Mouse (Mus musculus): ENCODE measurements at regions not wholly inside any gene's neighbourhood (a gene's known extent, or its start where the extent isn't known, plus 50 kb on each side); places are given as distances from the start of the nearest gene placed in this dataset.
"Not testable (repeated sequence)": the region's sequence is repeated elsewhere in the genome, so short reads cannot be mapped to it uniquely, and the experiment has no call there.

DNA sequence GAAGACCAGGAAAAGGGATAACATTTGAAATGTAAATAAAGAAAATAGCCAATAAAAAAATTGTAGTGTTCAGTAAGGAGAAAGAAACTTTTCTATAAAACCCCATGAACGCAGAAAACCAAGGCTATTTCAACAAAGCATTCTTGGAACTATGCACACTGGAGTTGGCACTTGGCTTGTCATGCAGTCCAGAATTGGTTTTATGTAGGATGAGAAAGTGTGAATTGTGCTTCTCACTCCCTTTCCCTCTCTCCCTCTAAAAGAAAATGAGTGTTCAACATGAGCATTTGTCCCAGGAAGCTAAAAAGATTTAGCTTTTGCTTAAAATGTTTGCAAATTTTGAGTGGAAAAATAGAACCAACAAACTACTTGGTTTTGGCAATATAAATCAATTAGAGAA, 841.6 kb upstream of the Adam24 start:
- no peak for DNase-seq (ENCODE audit: extremely low read depth, low read depth)

DNA sequence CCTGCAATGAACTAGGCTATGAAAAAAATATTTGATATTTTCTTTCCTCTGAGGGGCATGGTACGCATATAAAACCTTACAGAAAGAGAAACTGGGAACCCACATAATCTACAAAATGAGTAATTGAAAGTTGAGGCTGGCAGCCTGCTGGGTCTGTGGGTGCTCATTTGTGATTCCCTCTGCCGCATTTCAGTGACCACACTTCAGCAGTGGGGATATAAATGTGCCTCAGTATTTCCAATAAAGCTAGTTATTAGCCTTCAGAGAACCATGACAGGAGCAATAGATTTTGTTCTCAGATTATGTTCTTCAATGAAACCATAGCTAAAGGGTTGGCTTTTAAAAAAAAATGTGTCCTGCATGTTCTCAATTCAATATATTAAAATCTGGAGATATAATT, 828.0 kb upstream of the Adam24 start:
- DNase-seq (ENCODE audit: extremely low read depth, low read depth): no peak

DNA sequence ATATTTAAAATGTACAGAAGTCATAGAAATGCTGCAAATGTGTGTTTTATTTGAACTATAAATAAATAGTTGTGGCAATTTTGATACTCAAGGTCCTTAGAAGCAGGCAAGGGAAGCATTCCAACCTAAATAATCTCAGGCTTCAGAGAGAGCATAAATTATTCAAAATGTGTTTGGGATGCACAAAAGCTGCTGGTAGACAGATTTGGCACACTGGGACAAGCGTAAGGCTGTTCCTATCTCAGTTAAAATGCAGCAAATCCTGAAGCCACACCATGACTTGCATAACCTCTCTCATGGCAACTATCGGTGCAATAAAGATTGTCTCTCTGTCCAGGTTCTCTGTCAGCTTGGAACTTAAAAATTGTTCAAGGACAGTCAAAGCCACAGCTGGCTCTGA, 812.3 kb upstream of the Adam24 start:
- no peak for DNase-seq (ENCODE audit: extremely low read depth, low read depth)

DNA sequence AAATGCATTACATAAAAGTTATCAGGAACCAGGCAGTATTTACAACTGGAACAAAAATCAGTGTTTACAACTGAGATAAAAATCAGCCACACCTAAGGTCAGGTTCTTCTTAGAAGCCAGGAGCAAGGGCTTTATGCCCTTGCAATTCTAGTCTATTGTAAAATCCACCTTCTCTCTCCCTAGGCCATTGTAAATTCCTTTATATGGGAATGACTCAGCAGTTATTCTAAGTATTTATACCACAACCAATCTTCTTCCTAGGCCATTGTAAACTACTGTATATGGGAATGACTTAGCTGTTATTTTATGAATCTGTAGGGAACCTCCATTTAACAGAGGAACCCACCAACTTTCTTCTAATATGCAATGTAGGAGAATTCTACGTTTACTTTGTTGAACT, 772.6 kb upstream of the Adam24 start:
- no peak for DNase-seq (ENCODE audit: extremely low read depth, low read depth)

DNA sequence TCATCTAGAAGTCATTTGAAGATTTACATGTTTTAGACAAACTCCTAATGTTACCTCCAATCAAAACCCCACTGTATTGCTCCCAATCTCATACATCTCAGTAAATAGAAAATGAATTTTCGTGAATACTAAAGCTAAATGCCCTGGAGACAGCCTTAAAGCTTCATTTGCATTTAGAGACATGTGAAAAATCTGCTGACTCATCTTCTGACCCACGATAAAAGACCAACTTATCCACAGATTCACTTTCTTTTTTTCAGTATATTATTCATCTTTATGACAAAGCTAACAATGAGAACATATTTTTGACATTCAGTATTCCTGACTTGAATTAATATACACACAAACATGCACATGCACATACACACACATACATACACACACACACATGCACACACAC, 762.0 kb upstream of the Adam24 start:
- DNase-seq (ENCODE audit: extremely low read depth, low read depth): no peak

DNA sequence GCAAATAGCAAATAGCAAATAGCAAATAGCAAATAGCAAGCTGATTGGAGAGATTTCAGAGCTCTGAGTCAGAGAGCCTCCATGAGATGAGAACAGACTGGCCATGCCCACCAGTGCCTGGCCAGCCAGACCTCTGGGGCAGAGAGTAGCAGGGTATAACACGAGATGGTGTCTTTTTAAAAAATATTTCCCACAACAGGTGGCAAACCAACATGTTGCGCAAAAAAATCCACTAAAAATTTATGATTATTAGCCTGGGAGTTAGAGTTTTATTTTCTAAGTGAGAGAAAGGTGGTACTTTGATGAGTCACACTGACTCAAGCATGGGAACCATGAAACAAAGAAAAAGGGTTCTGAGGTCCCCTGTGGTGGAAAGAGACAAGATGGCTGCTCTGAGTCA, 753.5 kb upstream of the Adam24 start:
- DNase-seq (ENCODE audit: extremely low read depth, low read depth): no peak

DNA sequence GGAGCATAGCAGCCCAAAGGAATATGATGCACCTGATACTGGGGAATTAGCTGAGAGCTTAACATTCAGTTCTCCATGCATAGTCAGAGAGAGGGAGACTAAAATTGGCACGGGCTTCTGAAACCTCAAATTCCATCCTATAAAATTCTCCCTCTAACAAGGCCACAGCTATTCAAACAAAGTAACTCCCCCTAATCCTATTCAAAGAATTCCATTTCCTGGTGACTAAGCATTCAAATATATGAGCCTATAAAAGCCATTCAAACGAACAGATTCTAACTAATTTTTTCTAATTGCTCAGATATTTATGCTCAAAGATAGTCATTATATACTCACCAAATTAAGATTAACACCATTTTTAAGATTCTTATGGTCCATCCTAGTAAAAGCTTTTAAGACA, 751.1 kb upstream of the Adam24 start:
- no peak for DNase-seq (ENCODE audit: extremely low read depth, low read depth)

DNA sequence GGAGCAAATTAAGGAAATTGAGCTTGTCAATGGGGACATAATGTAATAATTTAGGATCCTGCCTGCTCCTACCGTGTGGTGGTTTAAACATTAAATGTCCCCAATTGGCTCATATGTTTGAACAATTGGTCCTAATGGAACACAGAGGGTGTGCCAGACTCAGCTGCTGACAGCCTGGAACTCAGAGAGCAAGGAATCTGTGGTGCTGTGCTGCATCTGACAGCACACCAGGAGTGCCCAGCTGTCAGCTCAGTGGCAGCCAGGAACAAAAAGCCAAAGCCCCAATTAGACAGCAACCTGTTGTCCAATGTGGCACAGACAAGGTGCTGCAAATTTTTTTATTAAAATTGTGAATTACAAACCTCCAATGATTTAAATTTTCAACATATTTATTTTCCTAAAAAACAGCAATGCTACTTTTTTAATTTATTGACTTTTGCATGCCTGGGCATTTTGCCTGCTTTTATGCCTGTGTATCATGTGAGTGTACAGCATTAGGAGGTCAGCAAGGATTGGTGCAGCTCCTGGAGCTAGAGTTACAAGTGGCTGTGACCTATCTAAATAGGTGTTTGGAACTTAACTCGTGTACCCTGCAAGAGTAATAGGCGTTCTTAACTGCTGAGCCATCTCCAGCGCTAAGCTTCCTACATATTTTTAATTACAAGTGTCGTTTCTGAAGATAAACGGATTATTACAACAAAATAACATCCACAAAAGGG, 724.5 kb upstream of the Adam24 start:
- no peak for DNase-seq (ENCODE audit: extremely low read depth, low read depth)

DNA sequence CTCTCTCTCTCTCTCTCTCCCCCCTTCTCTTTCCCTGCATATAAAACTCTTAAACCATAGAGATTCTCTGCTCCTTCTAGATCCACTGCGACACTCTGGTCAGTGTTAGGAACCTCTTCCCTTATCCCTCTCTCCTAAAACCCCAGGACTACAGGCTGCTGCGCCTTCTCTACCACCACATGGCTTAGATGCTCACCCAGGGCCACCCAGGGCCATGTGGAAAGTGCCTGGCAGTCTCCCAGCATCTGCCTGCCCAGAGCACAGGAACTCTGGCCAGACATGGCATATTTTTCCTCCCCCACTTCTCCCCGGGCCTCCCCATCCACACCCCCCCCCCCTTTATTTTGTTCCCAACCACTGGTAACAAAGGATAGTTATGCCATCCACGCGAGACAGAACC, 720.4 kb upstream of the Adam24 start:
- DNase-seq (ENCODE audit: extremely low read depth, low read depth): no peak

DNA sequence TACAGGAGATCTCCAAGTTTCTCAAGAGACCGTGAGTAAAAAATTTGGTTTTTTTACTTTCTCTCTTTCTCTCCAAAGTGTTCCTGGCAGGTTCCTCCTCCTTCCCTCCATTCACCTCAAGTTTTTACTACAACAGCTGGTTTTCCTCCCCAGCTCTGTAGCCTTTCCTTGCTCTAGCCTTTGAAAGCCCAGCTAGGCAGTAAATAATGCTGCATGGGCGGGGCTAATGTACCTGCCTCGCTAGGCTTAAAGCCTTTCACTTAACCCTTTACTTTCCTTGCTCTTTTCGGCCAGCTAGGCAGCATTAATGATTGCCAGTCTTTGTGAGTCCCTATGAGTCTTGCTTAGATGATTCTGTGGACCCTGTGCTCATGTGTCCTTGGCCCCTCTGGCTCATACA, 720.0 kb upstream of the Adam24 start:
- DNase-seq (ENCODE audit: extremely low read depth, low read depth): no peak

DNA sequence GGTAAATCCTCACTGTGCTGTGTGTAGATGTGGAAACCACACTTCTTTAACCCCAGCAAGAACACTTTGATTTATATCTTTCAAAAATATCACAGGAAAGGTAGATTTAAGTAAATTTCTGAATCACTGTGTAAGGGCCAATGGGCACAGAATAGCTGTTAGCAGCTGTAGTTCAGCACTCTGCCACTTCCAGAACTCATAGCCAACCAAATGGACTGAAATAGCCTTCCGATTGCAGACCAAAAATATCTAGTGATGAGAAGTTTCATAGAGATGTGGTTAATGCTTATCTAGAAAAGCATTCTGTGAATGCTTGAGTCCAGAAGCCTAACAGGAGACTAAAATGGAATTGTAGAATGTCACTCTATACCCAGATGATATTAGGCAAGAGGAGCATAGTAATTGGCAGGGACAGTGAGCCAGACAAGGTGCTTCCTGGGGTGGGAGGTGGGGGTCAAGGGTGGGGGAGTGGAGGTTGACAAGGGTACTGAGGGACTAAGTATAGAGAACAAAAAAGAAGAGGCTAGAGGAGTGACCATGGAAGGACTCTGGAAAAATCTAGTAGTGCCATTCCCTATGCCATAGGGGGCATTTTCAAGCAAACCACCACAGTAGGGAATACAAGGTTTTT, 669.6 kb upstream of the Adam24 start:
- no peak for DNase-seq (ENCODE audit: extremely low read depth, low read depth)

DNA sequence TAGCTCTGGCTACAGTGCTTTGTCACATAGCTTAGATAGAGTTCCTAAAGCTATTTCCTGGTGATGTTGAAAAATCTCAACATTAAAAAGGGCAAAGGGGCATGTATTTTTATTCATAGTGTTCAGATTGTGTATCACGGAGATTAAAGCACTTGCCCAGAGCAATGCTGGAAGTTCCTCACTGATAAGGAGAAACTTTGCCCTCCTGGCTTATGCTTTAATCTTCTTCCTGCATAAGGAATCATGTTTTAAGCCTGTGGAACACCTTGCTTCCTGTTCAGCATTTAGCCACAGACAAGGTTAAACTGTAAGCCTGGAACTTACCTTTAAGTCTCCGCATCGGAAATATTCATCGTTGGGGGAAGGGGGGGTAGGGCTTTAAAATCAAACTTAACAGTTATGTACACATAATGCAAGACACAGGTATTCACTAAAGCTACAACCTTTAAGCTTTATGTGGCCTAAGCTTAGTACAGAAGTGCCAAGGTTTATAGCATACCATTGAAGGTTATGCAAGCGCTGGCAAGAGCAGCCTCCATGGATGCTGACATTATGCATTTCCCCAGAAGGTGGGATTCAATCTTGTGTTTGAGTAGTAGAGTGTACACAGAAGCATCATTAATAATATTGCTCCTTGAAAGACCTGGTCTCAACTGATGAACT, 655.5 kb upstream of the Adam24 start:
- DNase-seq (ENCODE audit: extremely low read depth, low read depth): no peak

DNA sequence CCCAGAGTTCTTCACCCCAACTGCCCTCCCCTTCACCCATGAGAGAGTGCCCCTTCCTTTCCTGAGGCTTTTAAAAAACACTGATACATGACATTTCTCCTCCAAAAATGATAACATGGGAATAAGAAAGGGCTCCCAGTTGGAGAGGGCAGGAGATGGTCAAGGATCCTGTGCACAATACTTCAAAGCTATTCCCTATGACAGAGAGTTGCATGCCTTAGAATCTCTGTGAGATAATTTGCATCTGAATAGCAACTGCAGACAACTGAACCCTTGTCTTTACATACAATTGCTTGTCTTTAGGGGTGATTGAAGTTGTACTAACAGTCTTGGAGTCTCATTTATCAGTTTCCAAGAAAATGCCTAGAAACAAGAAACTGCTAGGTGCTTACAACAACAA, 610.7 kb upstream of the Adam24 start:
- DNase-seq (ENCODE audit: extremely low read depth, low read depth): no peak

DNA sequence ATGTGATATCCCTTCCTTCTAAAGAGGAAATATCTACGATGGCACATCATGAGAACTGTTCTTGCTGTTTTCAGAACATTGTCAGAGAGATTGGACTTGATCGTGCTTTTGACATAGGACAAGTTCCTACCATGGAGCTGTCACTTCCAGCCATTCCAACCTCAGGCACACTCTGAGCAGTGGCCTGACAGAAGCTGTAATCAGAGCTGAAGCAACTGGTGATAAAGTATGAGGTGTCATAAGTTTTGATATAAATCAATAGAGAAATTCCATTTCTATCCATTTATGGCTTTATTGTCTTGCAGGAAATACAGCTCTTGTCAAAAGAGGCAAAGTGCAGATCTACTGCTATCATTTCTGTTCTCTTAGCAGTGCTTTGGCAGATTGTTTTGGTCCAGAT, 603.7 kb upstream of the Adam24 start:
- no peak for DNase-seq (ENCODE audit: extremely low read depth, low read depth)

DNA sequence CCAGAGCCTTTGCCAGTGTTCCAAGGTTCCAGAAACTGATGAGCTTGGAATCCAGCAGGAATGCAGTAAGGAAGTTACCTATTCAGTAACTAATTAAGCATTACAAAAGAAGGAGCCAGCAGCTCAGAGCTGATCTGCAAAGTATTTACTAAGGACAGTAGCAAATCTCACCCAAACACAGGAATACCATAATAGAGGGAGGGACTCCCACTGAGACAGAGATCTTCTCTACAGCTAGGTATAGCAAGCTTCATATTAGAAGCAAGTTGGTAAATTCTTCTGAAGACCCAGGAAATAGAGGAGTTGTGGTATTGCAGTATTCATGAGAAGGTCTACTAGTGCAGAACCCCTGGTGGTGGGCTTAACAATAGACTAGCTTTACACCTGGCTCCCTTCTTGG, 593.9 kb upstream of the Adam24 start:
- not testable (repeated sequence) for DNase-seq (ENCODE audit: extremely low read depth, low read depth)

DNA sequence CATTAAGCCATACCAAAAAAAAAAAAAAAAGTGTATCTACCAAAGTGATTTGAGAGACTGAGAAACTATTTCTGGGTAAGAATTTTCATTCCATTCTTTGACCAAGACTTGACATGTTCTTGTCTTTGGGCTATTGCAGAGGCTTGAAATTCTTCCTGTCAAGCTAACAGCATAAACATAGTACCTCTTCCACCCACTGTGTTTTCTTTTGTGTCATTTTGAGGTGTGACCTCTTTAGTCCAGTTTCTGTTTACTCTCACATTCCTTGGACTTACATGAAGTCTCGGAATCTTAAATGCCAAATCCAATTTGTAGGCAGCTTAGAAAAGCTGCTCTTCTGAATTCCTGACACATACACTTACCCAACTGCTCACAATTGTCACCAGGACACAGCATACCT, 590.7 kb upstream of the Adam24 start:
- DNase-seq (ENCODE audit: extremely low read depth, low read depth): no peak

DNA sequence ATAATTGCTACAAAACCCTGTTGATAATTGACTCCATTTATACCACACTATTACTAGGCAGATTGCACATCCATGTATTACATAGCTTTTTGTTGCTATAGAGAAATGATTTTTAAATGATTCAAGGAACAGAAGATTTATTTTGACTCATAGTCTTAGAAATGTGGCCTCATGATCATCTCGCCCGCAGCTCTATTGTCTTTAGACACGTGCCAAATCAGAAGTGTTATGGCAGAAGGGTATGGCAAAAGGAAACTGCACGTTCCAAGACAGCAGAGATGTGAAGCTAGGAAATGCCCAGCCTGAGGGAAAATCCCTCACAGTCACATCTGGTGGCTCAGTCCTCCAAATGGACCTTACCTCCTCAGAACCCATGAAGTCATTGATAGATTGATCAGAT, 585.5 kb upstream of the Adam24 start:
- DNase-seq (ENCODE audit: extremely low read depth, low read depth): no peak

DNA sequence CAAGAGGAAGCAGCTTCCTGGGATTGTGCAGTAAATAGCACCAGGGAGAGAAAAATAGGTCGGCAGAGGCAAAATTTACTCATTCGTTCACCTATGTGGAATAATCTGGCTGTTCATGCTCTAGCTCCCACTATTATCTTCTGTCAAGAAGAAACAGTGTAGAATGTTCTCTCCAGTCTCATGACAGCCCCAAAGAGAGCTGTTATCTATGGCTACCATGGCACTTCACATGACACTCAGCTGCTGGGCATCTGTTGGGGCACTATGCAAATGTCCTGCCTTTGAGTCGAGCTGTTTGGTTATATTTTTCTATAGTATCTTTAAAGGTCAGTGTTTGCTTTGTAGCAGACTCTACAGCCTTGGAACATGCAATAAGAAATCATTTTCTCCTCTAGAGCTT, 550.5 kb upstream of the Adam24 start:
- no peak for DNase-seq (ENCODE audit: extremely low read depth, low read depth)

DNA sequence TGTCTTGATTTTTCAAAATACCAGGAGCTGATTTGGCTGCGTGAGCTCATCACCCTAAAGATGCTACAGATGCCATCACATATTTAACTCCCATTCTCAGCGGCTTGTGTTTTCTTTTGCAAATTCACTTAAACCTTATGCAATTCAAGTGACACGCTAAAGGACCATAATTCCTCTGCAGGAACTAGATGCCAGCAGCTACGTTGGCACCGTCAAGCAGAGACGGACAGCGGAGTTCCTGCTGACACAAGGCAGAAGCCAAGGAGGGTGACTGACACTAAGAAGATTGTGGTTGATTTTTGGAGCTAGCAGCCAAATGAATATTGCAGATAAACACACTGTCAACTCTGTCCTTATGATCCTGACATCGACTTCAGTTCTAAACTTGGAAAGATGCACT, 547.7 kb upstream of the Adam24 start:
- DNase-seq (ENCODE audit: extremely low read depth, low read depth): no peak

DNA sequence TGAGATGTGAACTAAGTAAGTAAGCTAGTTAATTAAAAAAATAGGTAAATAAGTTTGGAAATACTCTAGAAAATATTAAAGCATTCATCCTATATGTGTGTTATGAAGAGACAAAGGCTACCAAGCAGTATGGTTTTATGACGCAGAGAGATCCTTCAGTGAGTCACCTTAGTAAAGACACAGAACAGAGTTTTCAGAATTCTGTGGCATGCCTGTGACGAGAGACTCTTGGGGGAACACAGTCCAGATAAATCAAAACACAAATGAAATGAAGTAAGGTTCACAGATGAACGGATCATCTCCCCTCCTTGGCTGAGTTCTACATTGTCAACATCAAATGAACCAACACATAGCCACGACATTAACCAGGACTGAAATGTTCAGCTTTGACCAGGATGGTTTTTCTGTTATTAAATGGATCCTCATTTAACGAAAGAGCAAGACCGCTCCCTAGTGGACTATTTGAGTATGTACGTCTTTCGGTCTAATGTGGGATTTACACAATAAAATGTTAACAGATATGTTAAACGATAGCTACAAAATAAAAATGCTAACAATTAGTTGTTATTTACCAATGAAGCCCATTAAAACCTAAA, 542.1 kb upstream of the Adam24 start:
- no peak for DNase-seq (ENCODE audit: extremely low read depth, low read depth)

DNA sequence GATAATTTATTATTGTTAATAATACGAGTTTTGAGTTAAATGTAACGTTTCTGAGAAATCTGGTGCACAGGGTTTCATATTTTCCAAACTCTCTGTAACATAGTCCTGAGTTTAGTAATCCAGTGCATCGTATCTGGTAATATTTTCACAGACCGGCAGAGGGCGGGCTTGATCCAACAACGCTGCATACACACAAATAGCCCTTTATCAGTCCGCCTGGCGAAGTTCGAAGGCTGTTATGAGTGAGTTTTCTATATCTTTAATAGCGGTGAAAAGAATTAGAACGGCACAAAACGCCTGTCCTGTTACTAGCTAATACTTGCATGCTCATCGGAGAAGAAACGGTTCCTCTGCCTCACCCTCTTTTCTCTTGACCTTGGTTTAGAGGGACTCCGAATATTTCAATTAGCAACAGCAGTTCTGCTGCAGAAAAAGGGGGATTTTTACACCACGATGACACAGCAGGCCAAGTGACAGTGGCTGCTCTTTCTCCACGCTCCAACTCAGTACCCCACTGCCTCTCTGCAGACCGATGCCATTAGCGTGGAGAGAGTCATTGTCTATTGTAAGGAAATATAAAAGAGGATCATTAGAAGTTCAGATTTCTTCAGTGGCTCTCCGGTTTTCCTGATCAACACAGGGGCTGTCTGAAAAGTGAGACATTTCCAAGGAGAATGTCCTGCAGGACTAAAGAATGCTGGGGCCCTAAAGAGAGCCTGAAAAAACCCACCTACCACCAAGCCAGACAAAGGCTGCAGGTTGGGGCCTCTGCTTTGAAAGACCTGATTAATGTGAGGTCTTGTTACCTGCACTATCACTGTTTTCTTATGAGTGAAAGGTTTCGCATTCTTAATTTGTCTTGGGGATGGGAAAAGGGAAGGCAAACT, 523.7 kb upstream of the Adam24 start:
- DNase-seq (ENCODE audit: extremely low read depth, low read depth): peak; percentile 32

DNA sequence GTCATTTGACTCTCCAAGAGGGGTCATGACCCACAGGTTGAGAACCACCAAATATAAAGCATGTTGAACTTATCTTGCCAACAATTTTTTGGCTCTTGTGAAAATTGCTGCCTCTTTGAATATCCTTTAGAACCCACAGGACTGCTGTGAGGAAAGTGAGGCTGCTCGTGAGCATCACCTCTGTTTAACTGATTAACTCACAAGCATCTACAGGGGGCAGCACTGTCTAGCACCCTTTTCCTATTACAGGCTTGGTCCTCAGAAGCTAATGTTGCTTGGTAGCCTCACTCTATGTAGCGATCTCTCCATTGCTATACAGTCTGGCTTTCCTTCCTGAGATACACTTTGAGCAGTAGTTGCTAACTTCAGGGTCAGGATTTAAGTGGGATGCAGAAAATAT, 522.4 kb upstream of the Adam24 start:
- DNase-seq (ENCODE audit: extremely low read depth, low read depth): no peak
